Mouse (Mus musculus) cerebellum, adult 11 months (tissue): ENCODE measurements around the gene Rhebl1.

Experiments
- DNase-seq: peaks from one replicate; pipeline ENCODE4 v3.0.0; 2022

Gene Rhebl1

GRCm38 (mm10) chr15:98904692-98905091, 10.4 kb upstream of the Rhebl1 start:
- DNase-seq = no peak

GRCm38 (mm10) chr15:98902600-98902999, 8.3 kb upstream of the Rhebl1 start:
- no peak for DNase-seq

GRCm38 (mm10) chr15:98901530-98901929, 7.2 kb upstream of the Rhebl1 start:
- no peak for DNase-seq

- DNase-seq = no peak
Observed at GRCm38 (mm10) chr15:98897928-98898800, 3.8 kb upstream of the Rhebl1 start, which contains the start of gene Dhh. Gene Dhh, minus strand, starts transcription at chr15:98898540.

- DNase-seq = no peak
Observed at GRCm38 (mm10) chr15:98897495-98897894, 3.2 kb upstream of the Rhebl1 start.

- no peak for DNase-seq
Observed at GRCm38 (mm10) chr15:98895635-98896589, 1.6 kb upstream of the Rhebl1 start.

GRCm38 (mm10) chr15:98894746-98895634, 650 bp upstream of the Rhebl1 start:
- DNase-seq = no peak

GRCm38 (mm10) chr15:98893036-98893435, 1.3 kb downstream of the Rhebl1 start:
- DNase-seq = no peak

- DNase-seq = peak; percentile 64
Observed at GRCm38 (mm10) chr15:98891907-98892606, 2.3 kb downstream of the Rhebl1 start.

- DNase-seq = no peak
Observed at GRCm38 (mm10) chr15:98891198-98891742, 3.1 kb downstream of the Rhebl1 start.

GRCm38 (mm10) chr15:98887526-98887925, 6.8 kb downstream of the Rhebl1 start:
- no peak for DNase-seq

- no peak for DNase-seq
Observed at GRCm38 (mm10) chr15:98886667-98887387, 7.5 kb downstream of the Rhebl1 start.

- no peak for DNase-seq
Observed at GRCm38 (mm10) chr15:98884106-98884505, 10.2 kb downstream of the Rhebl1 start.

GRCm38 (mm10) chr15:98883661-98884060, 10.7 kb downstream of the Rhebl1 start:
- no peak for DNase-seq

GRCm38 (mm10) chr15:98881656-98882008, 12.7 kb downstream of the Rhebl1 start:
- no peak for DNase-seq

- DNase-seq = peak; percentile 94
Observed at GRCm38 (mm10) chr15:98880978-98881655, 13.2 kb downstream of the Rhebl1 start.

GRCm38 (mm10) chr15:98877331-98877730, 17.0 kb downstream of the Rhebl1 start:
- peak; percentile 65 for DNase-seq

GRCm38 (mm10) chr15:98871916-98872888, 22.1 kb downstream of the Rhebl1 start:
- DNase-seq = peak; percentile 93
